Mouse (Mus musculus) thymus, postnatal 36 days (tissue): ENCODE results near the gene Vwce.

Source experiments
- DNase-seq, 2 experiments: peaks; one replicate each; pipeline ENCODE4 v3.0.0; 2022; ENCODE audit warnings: mixed read lengths in 2 of 2

Vwce gene

DNA sequence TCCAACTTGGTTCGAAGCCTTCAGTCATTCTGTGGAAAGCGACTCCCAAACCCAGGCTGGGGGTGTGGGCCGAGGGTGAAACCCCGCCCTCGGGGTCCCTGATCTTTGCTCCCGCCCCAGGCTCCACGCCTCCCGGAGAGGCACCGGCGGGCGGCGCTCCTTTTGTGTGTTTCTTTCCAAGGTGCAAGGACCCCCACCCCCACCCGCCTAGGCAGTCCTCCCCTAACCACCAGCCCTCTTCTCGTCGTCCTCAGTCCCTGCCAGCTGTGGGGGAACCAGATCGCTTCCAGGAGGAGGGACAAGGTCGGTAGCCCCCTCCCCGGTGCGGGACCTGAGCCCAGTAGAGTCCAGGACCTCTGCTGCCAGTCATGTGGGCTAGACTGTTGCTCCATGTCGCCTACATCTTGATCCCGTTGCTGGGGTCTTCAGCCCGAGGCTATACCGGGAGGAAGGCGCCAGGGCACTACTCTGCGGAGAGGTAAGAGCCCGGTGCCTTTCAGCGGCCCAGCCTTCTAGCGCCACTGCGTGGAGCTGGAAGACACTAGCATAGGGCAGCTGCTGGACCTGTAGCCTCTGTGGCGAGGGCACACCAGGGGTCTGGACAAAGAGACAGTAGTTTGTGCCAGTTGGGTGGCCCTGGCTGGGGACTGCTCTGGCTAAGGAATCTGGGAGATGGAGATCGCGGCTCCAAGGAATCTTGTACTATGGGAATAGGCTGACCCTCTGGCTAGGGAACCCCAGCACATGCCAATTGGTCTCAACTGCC lies at the start of gene Vwce:
Gene Vwce (plus strand): TSS at position 108 of the 766 bp plus-strand sequence.
- peak; percentile 52 to 63 for DNase-seq

DNA sequence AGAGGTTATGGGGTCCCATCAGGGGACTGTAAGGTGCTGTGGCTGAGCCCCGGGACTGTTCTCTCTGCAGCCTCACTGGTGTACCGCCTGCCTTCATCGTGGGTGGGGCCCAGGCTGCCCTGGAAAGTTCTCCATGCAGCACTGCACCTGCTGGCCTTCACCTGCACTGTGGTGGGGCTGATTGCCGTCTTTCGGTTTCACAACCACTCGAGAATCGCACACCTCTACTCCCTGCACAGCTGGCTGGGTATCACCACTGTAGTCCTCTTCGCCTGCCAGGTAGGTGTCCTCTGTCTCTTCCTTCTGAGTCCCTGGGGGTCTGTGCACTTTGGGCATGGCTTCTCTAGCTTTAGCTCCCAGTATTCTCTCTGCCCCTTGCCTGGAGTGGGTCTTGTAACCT lies 48.9 kb upstream of the Vwce start:
- peak in 1 of 2 experiments; percentile 22 for DNase-seq

DNA sequence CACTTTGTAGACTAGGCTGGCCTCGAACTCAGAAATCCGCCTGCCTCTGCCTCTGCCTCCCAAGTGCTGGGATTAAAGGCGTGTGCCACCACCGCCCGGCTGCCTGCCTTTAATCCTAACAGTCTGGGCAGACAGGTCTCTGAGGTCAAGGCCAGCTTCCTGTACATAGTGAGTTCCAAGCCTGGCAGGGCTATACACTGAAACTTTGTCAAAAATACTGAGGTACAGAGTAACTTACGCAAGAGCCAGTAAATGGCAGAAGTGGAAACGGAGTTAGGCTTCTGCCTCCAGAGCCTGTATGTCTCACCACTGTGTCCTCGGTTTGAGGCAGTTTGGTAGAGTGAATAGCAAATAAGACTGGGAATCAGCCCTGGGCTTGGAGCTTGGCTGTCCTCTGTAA lies 46.8 kb upstream of the Vwce start:
- DNase-seq = no peak

GRCm38 (mm10) chr19:10589127-10589857 lies 44.7 kb upstream of the Vwce start:
- DNase-seq = no peak

GRCm38 (mm10) chr19:10590301-10590700 lies 43.7 kb upstream of the Vwce start:
- DNase-seq = no peak

DNA sequence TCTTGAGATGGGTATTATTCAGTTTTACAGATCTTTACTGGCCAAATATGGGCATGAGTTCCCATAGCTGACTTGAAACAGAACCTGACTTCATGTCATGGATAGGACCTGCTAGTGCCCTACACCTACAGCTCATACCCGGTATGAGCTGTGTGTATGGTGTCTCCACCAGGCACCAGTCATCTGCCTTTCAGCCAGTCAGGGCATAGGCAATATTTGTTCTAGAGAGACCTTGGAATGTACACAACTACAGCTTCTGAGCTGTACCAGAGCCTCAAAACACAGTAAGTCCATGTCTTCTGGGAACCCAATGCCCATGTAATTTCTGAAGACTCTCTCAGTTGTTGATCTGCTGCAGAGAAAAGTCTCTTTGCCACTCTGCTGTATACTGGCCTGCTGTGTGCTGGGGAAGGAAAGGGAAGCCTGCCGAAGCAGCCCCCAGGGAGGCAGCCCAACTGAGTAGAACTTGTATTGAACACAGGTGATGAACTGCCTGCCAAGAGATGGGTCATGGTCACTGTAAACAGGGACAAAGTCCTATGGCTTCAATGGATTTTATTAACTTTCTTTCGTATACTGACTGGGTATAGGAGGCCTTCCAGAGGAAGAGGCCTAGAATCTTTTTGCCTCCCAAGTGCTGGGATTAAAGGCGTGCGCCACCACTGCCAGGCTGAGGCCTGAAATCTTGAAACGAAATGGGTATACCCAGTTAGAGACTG lies 42.2 kb upstream of the Vwce start:
- DNase-seq = no peak

- DNase-seq = no peak
Observed at GRCm38 (mm10) chr19:10598188-10598587, 35.8 kb upstream of the Vwce start.

- no peak for DNase-seq
Observed at GRCm38 (mm10) chr19:10599648-10600047, 34.4 kb upstream of the Vwce start.

- no peak for DNase-seq
Observed at GRCm38 (mm10) chr19:10602247-10602769, 31.7 kb upstream of the Vwce start.

- DNase-seq = peak; percentile 91 to 92
Observed at GRCm38 (mm10) chr19:10602787-10603186, 31.2 kb upstream of the Vwce start.

DNA sequence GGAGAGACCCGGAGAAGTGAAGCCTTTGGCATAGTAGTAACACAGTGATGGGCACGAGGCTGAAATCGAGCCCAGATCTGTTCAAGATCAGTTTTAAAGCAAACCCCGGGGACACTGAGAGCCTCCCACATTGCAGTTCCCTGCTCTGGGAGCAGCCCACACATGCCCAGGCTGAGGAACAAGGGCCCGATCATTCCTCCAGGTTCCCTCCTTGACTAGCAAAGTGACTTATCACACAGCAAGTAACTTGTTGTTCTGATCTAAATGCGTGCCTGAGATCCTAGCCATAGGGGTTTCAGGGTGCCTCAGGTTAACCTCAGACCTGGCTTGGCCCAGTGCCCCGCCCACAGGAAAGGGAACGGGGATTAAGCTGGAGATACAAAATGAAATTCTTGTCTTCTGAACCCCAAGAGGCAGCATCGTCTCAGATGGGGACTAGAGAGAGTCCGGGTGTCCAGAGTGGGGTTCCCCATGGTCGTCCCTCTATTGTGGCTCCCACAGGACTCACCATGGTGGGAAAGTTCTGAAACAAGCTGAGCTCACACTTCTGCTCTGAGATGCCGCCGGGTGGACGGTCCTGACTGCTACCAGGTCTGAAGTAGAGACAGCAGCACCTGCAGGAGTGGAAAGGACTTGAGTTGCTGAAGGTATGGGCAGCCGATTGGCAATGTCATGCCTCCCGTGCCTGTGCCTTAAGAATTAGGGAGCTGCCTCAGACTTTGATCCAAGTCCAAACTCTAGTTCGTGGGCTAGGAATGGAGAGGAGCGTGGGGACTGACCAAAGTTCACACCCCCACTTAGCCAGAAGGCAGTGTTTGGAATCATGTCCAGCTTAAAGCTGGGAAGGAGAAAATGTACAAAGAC lies 30.1 kb upstream of the Vwce start:
- peak in 1 of 2 experiments; percentile 24 for DNase-seq

DNA sequence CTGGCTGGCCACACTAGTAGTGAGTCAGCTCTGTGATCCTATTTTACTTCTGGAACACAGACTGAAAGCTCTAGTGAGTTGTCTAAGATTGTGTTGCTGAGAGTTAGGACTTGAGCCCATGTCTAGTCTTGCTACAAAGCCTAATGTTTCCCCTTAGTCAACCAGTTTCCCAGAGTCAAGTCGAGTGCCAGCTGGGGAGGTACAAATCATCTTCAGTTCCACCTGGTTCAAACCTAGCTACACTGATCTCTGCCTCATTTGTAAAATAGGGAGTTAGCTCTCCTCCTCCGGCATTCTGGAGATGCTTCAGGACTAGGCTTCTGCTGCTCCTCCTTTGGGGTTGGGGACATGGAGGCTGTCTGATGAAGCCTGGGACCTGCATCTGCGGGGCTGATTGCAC lies 29.5 kb upstream of the Vwce start:
- no peak for DNase-seq

- peak; percentile 99 for DNase-seq
Observed at GRCm38 (mm10) chr19:10605293-10605900, 28.6 kb upstream of the Vwce start, which contains the start of the genes Ddb1 and Tkfc. Gene Ddb1, plus strand, starts transcription at chr19:10605327. Gene Tkfc, minus strand, starts transcription at chr19:10605654.

GRCm38 (mm10) chr19:10605901-10606622 lies 28.0 kb upstream of the Vwce start:
- DNase-seq = no peak

DNA sequence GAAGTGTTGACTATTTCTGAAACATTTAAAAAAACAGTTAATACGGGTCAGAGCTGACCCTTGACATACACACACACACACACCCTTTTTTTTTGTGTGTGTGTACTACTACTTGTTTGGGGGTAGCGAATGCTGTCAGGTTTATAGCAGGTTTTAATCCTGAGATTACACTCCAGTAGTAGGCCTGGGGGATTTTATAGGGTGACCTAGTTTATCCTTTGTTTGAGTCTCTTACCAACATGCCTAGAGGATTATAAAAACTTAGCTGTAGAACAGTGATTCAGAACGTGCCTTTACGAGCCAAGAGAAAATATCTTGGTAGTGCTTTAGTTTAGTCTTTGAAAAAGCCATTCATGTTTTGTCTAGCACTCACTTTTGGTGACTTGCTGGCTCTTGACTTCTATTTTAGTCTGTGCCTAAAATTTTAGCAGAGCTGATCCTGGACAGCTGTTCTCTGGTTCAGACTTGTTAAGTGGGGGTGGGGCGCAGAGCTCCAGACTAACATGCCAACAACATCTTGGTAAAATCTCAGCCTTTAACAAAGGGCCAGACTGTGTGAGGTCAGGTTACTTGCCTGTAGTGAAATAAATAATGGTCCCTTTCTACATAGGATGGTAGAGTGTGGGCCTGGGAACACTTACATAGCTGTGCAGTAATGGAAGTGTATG lies 25.3 kb upstream of the Vwce start:
- no peak for DNase-seq

GRCm38 (mm10) chr19:10634872-10635318 lies 882 bp downstream of the Vwce start:
- peak; percentile 31 to 36 for DNase-seq

GRCm38 (mm10) chr19:10637840-10638239 lies 3.8 kb downstream of the Vwce start:
- no peak for DNase-seq

GRCm38 (mm10) chr19:10640080-10640479 lies 6.1 kb downstream of the Vwce start:
- no peak for DNase-seq

GRCm38 (mm10) chr19:10640589-10641378 lies 6.8 kb downstream of the Vwce start:
- no peak for DNase-seq
